Mouse (Mus musculus) forebrain, postnatal 0 days (tissue): ENCODE data around the gene Rpap1. TPM values are rescaled to one million over a fixed set of nuclear protein-coding genes. Genes with fewer than 3 reads are reported as not detected.
A peak's percentile ranks its signal among the peaks of the same experiment; 100 is the strongest.

Experiments
- ATAC-seq: fragments of 200-750 bp; cut with Nextera tagmentation; 2 replicates; pipeline ENCODE4 v1.8.0; 2017; ENCODE audit warnings: mild to moderate bottlenecking, moderate library complexity
- DNase-seq: peaks from one replicate; pipeline ENCODE4 v3.0.0-alpha.2; 2015
- H3K27ac ChIP-seq: fragments of 300-500 bp; sonication (generic); 2 replicates; pipeline ENCODE4 v1.5.1; 2014; ENCODE audit warnings: low read depth, mild to moderate bottlenecking, antibody characterized with exemption, low read length, moderate library complexity, mixed read lengths
- H3K27me3 ChIP-seq: fragments of 300-500 bp; sonication (generic); 2 replicates; pipeline ENCODE4 v1.6.1; 2014; ENCODE audit warnings: mild to moderate bottlenecking, low read length, mixed read lengths; ENCODE audit not compliant: insufficient read depth
- H3K36me3 ChIP-seq: fragments of 300-500 bp; sonication (generic); 2 replicates; pipeline ENCODE4 v1.6.1; 2014; ENCODE audit warnings: mild to moderate bottlenecking, moderate library complexity; ENCODE audit not compliant: insufficient read depth
- H3K4me1 ChIP-seq: fragments of 300-500 bp; sonication (generic); 2 replicates; pipeline ENCODE4 v1.6.1; 2014; ENCODE audit warnings: antibody characterized with exemption; ENCODE audit not compliant: insufficient read depth
- H3K4me2 ChIP-seq: fragments of 300-500 bp; sonication (generic); 2 replicates; pipeline ENCODE4 v1.6.1; 2014; ENCODE audit warnings: low read depth, mild to moderate bottlenecking, moderate library complexity
- H3K4me3 ChIP-seq: fragments of 300-500 bp; sonication (generic); 2 replicates; pipeline ENCODE4 v1.5.1; 2014; ENCODE audit warnings: low read depth, low read length, mixed read lengths
- H3K9ac ChIP-seq: fragments of 300-500 bp; sonication (generic); 2 replicates; pipeline ENCODE4 v1.6.1; 2014; ENCODE audit warnings: mild to moderate bottlenecking
- H3K9me3 ChIP-seq: fragments of 300-500 bp; sonication (generic); 2 replicates; pipeline ENCODE4 v1.6.1; 2016; ENCODE audit warnings: low read length
- CTCF ChIP-seq: sonication (generic); IDR thresholded peaks from 2 replicates; pipeline ENCODE4 v1.5.1; 2016; ENCODE audit warnings: antibody characterized with exemption, control low read depth, low read depth
- WGBS: fragments of 180-500 bp; shearing (Covaris S2); extraction: QIAGEN DNeasy Blood & Tissue Kit; methylation state at CpG from one replicate; pipeline ENCODE4 v1.1.7; 2014; 5-methylcytosine and 5-hydroxymethylcytosine counted together
- polyA plus RNA-seq: library from polyadenylated mRNA; unstranded; fragments of >200 nt; fragmentation: Nextera tagmentation; extraction: Ambion mirVana; gene quantifications from 2 replicates; pipeline ENCODE4 v1.2.1, GENCODE M21; 2015
- total RNA-seq: library from RNA; depleted of rRNA; stranded (reverse); fragments of >200 nt; gene quantifications from 2 replicates; pipeline ENCODE4 v1.2.3, GENCODE M21; 2014

Rpap1 gene
- total and polyA plus RNA-seq, 2 experiments from 2014 or later: 9.9 to 20.4 TPM

- Histone ChIP-seq H3K36me3 (peaks cover 13% of the 10 kb centered on the region), H3K4me2 (no peak overlapping the region), H3K27me3 (no peaks in the 10 kb centered on the region), H3K4me3 (no peak overlapping the region), H3K27ac (0 out of 2 replicates have a peak overlapping the region, but pooled peaks have one; percentile 21), H3K9ac (no peak overlapping the region), H3K9me3 (no peaks in the 10 kb centered on the region), H3K4me1 (0 out of 2 replicates have a peak, but pooled peaks cover 3% of the 10 kb centered on the region)
- DNase-seq: peak; percentile 76
- ATAC-seq: peak; percentile 73
- no peak for TF ChIP-seq CTCF
- 51% methylated on average over 7 of the region's 7 CpGs for WGBS
Observed at GRCm38 (mm10) chr2:119814376-119814933, 27.1 kb upstream of the Rpap1 start.

GRCm38 (mm10) chr2:119811490-119812146, 24.3 kb upstream of the Rpap1 start:
- no peaks in the 10 kb centered on the region for H3K27me3 ChIP-seq
- no peak overlapping the region for H3K4me2 ChIP-seq
- H3K27ac ChIP-seq: no peak overlapping the region
- H3K9me3 ChIP-seq: no peaks in the 10 kb centered on the region
- 0 out of 2 replicates have a peak, but pooled peaks cover 3% of the 10 kb centered on the region for H3K4me1 ChIP-seq
- no peak for ATAC-seq
- WGBS: 89% methylated on average over 14 of the region's 14 CpGs
- no peak for DNase-seq
- no peak overlapping the region for H3K9ac ChIP-seq
- TF ChIP-seq CTCF: no peak
- H3K4me3 ChIP-seq: no peak overlapping the region
- H3K36me3 ChIP-seq: peaks cover 23% of the 10 kb centered on the region

- Histone ChIP-seq H3K4me3 (no peak overlapping the region), H3K27ac (no peak overlapping the region), H3K4me1 (0 out of 2 replicates have a peak, but pooled peaks cover 3% of the 10 kb centered on the region), H3K36me3 (peaks cover 23% of the 10 kb centered on the region), H3K27me3 (no peaks in the 10 kb centered on the region), H3K9ac (no peak overlapping the region), H3K4me2 (no peak overlapping the region), H3K9me3 (no peaks in the 10 kb centered on the region)
- ATAC-seq: peak; percentile 42; the same call in 1 of the 2 replicates
- no peak for DNase-seq
- no peak for TF ChIP-seq CTCF
- WGBS: 67% methylated on average over 12 of the region's 12 CpGs
Observed at GRCm38 (mm10) chr2:119810890-119811289, 23.6 kb upstream of the Rpap1 start.

- H3K36me3 ChIP-seq: peaks cover 23% of the 10 kb centered on the region
- H3K9me3 ChIP-seq: no peaks in the 10 kb centered on the region
- H3K27me3 ChIP-seq: no peaks in the 10 kb centered on the region
- peaks cover 3% of the 10 kb centered on the region; the same call in 1 of the 2 replicates for H3K4me1 ChIP-seq
- H3K27ac ChIP-seq: no peak overlapping the region
- DNase-seq (no peak), ATAC-seq (no peak)
- no peak for TF ChIP-seq CTCF
- no peak overlapping the region for H3K4me3 ChIP-seq
- H3K9ac ChIP-seq: no peak overlapping the region
- no peak overlapping the region for H3K4me2 ChIP-seq
- 72% methylated on average over 4 of the region's 4 CpGs for WGBS
Observed at GRCm38 (mm10) chr2:119808881-119809280, 21.5 kb upstream of the Rpap1 start.

GRCm38 (mm10) chr2:119808438-119808837, 21.1 kb upstream of the Rpap1 start:
- Histone ChIP-seq H3K36me3 (peaks cover 23% of the 10 kb centered on the region), H3K27me3 (no peaks in the 10 kb centered on the region), H3K9ac (no peak overlapping the region), H3K4me3 (no peak overlapping the region), H3K4me1 (peaks cover 3% of the 10 kb centered on the region; the same call in 1 of the 2 replicates), H3K4me2 (no peak overlapping the region), H3K27ac (no peak overlapping the region), H3K9me3 (no peaks in the 10 kb centered on the region)
- 40% methylated on average over 4 of the region's 4 CpGs for WGBS
- DNase-seq (no peak), ATAC-seq (no peak)
- no peak for TF ChIP-seq CTCF

- no peak overlapping the region for H3K4me3 ChIP-seq
- no peaks in the 10 kb centered on the region for H3K9me3 ChIP-seq
- no peak overlapping the region for H3K9ac ChIP-seq
- no peak overlapping the region for H3K27ac ChIP-seq
- H3K4me1 ChIP-seq: peaks cover 8% of the 10 kb centered on the region
- H3K4me2 ChIP-seq: no peak overlapping the region
- H3K27me3 ChIP-seq: no peaks in the 10 kb centered on the region
- no peak for TF ChIP-seq CTCF
- peaks cover 17% of the 10 kb centered on the region for H3K36me3 ChIP-seq
- 44% methylated on average over 8 of the region's 8 CpGs for WGBS
- ATAC-seq (no peak), DNase-seq (no peak)
Observed at GRCm38 (mm10) chr2:119805536-119805935, 18.2 kb upstream of the Rpap1 start.

GRCm38 (mm10) chr2:119804776-119805175, 17.4 kb upstream of the Rpap1 start:
- peak; percentile 23; the same call in 1 of the 2 replicates for ATAC-seq
- Histone ChIP-seq H3K4me2 (no peak overlapping the region), H3K9me3 (no peaks in the 10 kb centered on the region), H3K4me3 (no peak overlapping the region), H3K9ac (no peak overlapping the region), H3K36me3 (peaks cover 17% of the 10 kb centered on the region), H3K4me1 (peaks cover 8% of the 10 kb centered on the region), H3K27ac (no peak overlapping the region), H3K27me3 (no peaks in the 10 kb centered on the region)
- peak; percentile 26 for DNase-seq
- TF ChIP-seq CTCF: no peak
- WGBS: 25% methylated on average over 9 of the region's 9 CpGs
